Mouse (Mus musculus): Measurements from ENCODE around the gene Dis3l2.

DNA sequence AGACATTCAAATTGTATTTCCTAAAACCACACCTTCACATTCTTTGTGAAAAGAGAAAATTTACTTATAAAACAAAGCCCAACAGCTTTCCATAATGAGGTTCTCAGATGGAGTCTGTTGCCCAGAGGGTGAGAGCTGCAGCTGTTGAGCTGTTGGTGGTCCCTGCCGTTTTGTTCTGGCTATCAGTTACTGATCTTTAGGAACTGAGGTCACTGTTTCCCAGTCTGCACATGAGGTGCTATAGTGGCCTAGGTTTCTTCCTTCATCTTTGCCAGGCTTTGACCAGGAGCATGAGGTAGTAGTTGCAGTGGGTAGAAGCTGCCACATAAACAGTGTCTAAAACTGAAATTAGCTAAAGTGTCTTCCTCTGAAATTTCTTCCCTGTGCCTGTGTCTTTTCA, 155.8 kb downstream of the Dis3l2 start:
- TF ChIP-seq CTCF (IDR thresholded peaks at IDR 0.05; ENCODE audit: control insufficient read depth, insufficient read depth, insufficient read length) (no peak), MAX (IDR thresholded peaks at IDR 0.05) (no peak)
